Mouse (Mus musculus) embryo, embryonic 10 days (tissue): ENCODE measurements at regions not wholly inside any gene's neighbourhood (a gene's known extent, or its start where the extent isn't known, plus 50 kb on each side); places are given as distances from the start of the nearest gene placed in this dataset.
A peak's percentile ranks its signal among the peaks of the same experiment; 100 is the strongest.

Source experiments
- DNase-seq: peaks from one replicate; pipeline ENCODE4 v3.0.0-alpha.2; 2015; ENCODE audit warnings: low spot score

DNA sequence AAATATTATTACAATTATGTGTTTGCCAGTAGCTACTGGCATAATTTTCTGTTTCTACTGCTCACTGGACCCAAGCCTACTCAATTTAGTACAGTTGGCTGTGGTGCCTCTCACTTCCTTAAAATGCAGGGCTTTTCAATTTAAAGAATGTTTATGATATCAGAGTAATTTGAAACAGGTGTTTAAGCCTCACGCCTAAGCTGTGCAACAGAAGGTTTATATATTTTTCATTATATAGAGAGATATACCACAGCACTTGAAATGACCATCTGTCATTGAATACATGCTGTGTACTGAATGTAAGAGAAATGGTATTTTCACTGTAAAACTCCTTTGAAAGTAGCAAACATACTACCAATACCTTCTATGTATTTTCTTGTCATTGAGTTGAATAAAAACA is 376.8 kb downstream of the Otol1 start:
- no peak for DNase-seq

DNA sequence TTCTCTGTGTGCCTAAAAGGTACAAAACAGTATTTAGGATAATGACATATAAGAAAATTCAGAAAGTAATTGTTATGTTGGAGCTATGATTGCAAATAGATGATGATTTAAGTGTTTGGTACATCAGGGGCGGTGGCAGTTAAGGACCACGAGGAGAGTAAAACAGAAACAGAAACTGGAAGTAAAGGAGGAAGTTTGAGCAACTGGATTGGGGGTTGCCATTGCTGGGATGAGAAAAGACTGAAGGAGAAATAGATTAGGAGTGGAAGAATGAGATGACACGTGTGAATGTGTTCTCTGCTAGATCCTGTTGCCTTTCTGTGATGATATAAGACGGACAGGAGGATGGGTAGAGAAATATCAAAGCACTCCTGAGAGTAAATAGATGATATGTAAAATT is 378.5 kb downstream of the Otol1 start:
- no peak for DNase-seq

DNA sequence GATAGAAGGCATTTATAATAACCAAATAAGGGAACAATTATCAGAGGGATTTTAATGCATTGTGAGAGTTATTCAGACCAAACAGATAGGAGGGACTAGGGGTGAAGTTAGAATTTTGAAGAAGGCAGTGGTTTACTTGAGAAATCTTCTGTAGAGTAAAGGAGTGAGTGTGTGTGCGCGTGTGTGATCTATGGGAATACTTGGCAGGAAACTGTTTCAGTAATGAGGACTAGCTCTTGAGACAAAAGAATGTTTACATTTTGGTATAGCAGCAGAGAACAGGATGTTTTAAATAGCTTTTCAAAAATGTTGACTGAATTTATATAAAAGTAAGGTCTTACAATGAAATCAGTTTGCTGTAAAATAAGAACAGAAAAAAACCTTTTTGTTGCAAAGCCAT is 393.8 kb downstream of the Otol1 start:
- DNase-seq: no peak

DNA sequence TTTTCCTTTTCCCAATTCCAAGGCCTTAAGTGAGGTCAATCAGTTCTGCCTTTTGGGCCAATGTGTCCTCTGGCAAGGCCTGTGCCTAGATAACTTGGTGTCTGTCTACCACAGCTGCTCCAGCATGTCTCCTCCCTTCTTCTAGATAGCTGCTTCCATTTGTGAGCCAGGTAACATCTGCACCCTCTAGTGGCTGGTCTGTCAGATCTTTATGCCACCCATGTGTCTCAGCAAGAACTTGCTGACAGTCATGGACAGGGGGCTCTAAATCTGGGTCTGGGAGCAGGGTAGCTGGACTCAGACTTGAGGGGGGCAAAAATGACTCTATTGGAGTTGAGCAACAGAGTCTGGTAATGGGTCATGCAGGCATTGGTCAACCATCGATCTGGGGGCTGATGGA is 399.2 kb downstream of the Otol1 start:
- DNase-seq: peak; percentile 10

DNA sequence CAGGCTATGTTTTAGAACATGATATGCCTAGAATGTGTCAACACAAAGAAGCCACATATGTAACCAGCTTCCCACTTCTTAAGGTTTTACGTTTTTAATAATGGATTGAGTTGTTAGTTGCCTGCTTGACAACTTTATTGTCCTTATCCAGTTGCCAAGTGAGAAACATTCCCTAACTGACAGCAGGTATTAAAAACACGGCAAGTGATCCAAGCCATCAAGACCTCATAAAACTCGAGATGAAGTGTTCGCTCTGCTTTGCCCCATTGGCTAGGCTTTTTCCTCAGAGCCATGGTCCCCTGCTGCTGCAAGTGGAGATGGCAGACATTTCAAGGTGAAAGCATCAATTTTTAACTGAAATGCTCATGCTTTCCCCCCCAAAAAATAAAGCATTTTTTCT is 410.9 kb downstream of the Otol1 start:
- peak; percentile 6 for DNase-seq

DNA sequence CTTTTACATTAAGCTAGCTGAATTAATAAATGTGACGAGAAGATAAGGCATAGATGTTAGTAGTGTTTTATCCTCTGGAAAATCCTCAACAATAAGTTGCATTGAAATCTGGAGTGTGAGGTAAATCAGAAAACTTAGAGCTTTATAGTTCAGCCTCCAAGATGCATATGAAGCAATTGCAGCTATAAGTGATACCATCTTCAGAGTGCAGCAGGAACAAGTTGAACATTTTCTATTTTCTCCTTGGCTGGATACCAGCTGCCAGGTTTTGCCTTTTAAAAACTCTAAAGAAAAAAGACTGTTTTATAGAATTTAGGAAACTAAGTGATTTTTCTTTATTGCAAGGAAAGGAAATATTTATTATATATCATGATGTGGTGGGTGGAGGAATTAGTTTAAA is 414.6 kb downstream of the Otol1 start:
- no peak for DNase-seq

DNA sequence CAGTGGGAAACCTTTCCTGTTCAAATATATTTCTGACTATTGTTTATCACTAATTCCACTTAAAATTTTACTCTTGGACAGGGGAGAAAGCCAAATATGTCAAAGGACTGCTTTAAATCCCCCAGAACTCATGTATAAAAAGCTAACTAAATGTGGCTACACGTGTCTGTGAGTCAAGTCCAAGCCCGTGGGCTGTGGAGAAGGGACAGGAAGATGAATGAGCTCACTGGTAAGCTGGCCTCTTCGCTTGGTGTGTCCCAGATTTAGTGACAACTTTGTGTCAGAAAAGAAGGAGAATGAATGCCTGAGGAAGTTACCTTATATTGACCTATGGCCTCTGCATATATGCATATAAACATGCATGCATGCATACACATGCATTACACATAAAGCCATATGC is 415.3 kb downstream of the Otol1 start:
- no peak for DNase-seq

DNA sequence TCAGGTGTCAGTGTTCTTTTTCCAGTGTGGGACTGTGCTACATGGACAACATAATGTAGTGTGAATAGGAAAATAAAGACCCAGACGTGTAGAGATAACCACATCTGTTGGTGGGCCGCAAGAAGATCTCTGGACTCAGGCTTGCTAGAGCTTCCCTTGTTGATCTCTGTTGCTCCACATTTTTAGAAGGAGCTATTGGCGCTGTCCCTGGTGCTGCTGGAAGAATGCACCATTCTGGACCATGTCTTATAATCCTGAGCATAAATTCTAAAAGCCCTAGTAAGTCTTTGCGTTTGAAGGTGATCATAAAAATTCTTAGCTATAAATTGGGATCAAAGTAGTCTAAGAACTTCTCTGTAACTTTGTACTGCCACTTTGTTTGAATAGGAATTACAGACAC is 429.3 kb downstream of the Otol1 start:
- DNase-seq: peak; percentile 19

DNA sequence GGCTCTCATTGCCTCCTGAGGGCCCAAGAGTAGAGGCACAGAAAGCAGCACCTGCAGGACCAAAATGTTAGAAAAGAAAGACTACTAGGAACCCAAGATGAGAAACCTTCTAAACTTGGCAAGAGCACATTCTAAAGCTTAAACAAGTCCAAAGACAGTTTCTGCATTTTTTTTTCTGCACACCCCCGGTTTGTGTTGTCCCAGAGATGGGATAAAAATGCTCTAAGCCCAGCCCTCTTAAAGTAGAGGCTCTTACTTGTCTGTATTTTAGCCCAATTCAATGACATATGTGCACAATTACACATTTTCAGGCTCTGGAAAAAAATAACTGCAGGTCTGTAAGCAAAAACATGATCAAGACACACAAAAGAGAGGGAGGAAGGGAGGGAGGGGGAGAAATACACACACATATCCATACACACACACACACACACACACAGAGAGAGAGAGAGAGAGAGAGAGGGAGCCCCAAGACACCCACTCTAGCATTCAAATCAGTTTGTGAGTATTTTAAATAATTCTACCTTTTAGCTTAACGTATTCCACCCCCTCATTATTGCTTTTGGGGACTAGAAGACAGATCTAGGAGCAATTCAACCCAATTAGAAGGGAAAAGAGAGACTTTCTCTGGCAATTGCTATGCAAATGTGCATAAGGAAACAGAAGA is 449.9 kb downstream of the Otol1 start:
- no peak for DNase-seq

DNA sequence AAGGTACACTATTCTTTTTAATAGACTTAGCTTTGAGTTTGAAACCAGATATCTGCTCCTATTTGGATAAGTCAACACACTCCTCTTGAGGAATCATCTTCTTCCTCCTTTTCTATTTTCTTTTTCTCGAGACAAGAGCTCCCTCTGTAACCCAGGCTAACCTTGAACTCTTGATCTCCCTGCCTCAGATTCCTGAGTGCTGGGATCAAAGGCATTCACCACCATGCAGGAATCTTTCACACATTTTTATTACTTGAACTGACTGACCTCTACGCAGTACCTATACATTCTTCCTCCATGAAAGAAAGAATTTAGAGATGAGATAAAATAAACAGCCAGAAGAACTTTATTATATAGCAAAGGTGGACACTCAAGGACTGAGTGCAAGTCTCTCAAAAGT is 453.4 kb downstream of the Otol1 start:
- no peak for DNase-seq

DNA sequence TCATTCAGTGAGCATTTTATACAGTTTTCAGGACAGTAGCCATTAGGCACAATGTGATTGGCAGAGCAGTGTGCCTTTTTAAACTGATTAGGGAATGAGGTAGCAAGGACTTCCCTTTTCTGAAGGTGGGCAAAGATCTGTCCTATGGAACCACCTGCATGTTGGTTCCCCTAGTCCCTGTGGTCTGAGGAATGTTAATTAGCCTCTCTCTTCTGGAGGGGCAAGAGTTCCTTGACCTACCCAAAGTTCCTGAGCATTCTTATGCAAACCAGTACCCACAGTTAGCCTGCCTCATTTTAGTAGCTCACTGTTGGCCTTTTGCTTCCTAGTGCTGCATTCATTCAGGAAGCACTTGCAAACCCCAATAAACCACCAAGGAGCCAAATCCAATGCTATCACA is 455.8 kb downstream of the Otol1 start:
- DNase-seq: no peak

DNA sequence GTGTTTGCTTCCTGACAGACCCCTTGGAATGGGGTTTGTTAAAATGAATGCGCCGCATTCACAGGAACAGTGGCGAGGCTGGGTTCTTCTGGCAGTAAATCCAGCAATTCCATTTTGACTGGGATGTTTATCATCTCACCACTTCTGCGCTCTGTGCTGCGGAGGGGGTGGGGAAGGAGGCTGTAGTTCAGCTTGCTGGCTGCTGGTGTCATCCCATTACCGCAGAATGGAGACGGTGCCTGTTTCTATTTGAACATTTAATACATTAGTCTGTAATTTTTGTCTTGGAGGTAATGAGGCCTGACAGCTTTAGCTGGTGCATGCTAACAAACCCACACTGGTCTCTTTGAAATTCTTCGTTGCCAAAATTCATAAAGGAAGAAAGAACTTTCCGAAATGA is 475.1 kb downstream of the Otol1 start:
- DNase-seq: peak; percentile 27

DNA sequence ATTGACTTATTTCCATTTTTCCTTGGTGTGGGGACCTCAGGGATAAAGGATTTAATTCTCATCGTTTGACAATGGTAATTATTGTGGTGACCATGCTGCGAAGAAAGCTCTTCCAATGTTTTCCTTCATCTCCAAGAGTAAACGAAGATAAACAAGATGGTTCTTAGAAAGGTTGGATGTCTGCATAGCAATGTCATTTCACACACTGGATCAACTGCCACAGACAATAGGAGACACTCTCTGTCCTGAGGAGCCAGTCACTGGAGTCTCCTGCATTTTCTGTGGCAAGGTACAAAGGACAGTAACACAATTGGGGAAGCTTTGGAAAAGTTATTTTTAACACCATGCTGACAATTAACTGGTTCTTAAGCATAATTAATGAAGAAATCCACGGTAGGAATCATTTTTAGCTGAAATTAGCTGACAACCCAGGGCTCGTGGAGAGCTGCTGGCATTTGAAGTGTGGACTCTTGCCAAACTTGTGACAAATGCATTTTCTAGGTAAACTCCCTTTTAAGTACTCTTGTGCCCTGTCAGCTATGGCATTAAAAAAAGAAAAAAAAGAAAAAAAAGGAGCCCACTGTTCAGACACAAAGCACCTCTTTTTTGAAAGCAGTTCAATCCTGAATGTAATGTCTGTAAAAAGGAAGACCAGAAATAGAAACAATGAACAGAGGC is 475.8 kb downstream of the Otol1 start:
- DNase-seq: no peak

DNA sequence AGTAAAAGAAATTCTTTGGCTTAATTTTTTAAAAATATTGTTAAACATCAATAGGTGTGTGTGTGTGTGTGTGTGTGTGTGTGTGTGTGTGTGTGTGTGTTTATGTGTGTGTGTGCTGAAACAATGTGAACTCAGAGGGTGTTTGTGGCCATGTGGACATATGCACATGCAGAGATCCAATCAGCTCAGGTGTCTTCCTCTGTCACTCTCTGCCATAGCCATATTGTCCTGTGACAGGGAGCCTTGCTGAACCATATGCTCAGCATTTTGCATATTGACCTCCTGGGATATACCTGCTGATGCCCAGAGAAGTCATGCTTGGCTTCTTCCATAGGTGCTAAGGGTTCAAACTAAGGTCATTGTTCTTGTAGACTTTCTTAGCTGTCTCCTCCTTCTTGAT is 489.0 kb downstream of the Otol1 start:
- no peak for DNase-seq

DNA sequence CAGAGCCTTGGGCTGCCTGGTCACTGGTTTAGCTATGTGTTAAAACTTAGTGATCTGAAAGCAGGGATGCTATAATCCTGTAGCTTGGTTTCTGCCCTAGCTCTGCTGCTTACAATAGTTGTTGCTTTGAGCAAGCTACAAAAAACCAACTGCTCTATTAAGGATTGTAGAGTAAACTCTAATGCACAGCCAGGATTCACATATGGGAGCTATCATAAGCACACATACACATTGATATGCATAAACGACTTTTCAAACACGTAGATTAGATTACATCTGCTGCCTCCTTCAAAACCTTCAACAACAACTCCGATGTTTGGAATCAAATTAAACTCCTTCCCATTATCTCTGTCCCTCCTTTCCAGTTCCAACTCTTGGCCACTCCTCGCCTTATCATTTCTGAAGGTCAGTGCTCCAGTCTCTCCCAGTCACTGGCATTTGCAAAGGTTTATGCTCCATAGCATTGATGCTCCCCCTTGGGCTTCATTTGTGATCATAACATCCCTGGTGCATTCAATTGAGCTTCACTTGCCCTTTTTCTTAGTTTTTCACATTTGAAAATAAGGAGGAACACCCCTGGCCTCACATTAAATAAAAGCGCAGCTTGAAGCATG is 492.9 kb downstream of the Otol1 start:
- DNase-seq: no peak

DNA sequence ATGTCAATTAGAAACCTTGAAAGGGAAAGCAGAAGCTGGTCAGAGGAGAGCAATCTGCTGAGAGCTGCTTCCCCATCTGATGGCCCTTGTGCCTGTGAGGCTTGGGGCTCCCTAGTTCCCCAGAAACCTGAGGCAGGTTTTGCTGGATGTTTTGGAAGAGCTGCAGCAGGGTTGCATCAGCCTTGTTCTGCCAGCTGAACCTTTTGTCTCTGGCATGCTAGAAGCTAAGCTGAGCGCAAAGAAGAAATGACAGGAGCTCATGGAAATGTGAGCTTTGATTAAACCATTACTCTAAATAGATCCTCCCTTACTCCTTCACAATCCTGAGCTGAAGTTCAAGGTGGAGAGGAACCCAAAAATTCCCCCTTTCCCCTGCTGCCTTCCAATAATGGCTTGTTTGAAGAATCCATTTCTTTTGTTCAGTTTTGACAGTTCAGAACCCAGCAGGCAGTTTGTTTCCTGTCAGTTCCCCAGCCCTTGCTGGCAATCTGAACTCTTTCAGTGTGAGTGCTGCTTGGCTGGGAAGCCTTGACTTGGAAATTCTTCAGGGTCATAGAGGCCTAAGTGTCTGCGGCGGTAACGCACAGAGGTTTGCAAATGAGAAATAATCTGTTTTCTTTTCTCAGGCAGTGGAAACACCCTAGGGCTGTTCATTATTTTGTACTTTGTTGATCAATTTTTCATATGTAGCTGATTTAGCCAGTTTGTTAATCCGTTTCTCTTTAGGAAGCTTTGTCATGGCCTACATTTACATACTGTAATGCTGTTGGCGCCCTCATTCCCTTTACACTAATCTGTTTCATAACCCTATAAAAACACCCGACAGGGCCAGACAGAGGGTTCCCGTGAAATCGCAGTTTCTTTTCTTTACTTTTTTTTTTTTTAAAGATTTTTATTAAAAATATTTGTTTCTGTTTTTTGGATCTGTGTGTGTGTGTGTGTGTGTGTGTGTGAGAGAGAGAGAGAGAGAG is 493.9 kb downstream of the Otol1 start:
- DNase-seq: peak; percentile 18

DNA sequence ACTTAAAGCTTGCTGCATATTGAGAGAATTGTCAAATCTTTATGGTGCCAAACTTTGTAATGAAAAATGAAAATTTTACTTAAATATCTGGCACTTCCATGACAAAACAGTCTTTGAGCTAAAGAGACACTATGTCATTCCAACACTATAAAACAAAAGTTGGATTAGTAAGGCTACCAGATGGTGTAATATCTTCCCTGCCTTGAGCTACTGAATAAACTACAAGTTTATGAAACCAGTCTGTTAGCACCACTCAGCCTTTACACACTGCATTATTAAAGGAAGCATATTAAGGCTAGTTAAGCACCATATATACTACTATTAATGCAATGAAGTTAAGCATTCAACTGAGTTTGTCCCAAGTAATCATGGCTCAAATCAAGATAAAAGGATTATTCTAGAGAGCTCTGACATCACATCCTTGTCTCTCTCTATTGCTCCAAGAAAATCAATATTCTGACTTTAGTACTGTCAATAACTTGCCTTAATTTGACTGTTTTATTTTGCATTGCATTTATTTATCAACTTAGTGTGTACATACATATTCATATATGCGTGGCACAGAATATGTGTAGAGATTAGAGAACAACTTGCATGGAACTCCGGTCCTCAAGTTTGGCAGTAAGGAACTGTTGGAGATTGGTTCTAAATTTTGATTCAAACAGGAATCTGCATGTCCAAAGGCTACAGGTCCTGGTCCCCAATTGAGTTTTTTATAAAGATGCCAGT is 526.3 kb downstream of the Otol1 start:
- no peak for DNase-seq

DNA sequence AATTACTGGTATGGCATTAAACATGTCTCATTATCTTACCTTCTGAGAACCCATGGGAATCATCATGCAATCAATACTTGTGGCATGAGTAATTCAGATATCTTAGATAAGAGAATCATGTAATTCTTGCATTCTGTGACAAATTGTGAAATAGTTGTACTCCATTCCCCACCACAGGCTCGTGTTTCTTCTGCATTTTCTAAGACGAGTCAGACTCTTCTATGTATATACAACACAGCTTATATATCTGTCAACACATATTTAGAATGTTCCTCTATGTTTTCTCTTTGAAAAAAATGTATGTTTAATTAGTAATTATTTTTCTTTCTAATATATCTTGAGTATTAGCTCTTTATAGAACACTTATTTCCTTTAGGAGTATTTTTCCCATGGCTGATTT is 527.7 kb downstream of the Otol1 start:
- DNase-seq: no peak

DNA sequence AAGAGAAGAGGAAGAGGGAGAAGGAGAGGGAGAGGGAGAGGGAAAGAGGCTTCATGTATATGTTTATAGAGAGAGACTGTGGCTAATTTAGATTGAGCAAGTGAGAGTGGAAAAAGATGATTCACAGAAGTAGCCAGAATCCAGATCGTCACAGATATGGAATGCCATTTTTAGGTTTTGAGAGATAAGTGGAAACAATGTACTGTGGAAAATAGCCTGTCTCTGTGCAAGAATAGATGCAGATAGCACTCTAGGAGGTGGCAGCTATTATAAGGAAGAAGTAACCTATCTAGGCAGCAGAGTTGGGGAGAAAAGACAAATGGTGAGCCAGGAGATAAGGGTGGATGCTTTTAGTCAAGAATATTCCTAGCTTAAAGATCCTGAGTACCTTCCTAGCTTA is 536.5 kb downstream of the Otol1 start:
- DNase-seq: no peak

DNA sequence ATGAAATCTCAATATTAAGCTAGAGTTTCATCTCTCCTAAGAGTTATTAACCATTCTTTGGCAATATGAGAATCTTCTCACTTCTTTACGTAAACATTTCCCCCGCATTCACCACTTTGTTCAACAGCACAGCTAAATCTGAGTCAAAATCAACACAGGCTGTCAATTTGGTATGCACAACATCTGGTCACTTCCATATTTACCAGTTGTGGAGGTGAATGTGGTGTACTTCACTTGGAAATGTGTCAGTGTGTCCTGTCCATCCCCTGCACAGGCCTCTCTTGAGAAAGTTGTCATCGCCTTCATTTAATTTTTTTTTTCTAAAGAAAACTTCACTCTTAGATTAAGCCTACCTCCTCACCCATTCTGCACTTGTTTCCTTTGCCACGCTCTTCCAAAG is 550.4 kb downstream of the Otol1 start:
- no peak for DNase-seq

DNA sequence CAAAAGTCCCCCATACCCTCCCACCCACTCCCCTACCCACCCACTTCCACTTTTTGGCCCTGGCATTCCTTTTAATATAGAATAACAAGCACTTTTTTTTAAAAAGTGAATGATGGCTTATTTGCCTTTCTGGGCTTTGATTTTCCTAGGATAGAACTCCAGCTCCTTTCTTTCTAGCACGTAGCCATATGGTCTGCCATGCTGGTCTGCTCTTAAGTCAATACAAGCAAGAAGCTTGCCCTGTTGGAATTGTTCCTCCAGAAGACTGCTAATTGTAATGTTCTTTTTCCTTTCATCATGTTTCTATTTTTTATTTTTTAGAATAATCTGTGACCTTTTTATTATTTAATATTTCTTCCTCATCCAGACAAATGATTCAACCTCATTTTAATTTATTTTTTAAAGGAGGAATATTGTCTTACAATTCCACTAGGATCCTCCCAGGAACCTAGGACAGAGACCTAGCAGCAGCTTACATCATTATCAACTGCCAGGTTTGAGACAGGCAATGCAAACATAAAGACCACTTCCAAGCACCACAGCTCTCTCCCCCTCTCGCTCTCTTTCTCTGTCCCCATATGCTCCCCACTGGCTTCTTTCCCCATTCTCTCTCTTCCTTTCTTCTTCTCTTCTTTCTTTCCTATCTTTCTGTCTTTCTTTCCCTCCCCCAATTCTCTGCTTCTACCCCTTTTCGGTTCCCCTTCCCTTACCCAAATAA is 558.9 kb downstream of the Otol1 start:
- DNase-seq: no peak
